Mouse (Mus musculus): ENCODE results near the gene Aurka.

- no peak for TF ChIP-seq POLR2A (IDR thresholded peaks at IDR 0.05; ENCODE audit: insufficient read depth, low read length)
- TF ChIP-seq CTCF (IDR thresholded peaks at IDR 0.05; ENCODE audit: low read depth, low read length) = no peak
These were observed 21.7 kb upstream of the Aurka start for GRCm38 (mm10) chr2:172392041-172392521.
